Mouse (Mus musculus): ENCODE results near the gene Bcas3.

The Bcas3 gene

GRCm38 (mm10) chr11:85529531-85530285, 176.7 kb downstream of the Bcas3 start:
- DNase-seq (ENCODE audit: low spot score in 2 of 2), result no peak

- DNase-seq (ENCODE audit: low spot score in 2 of 2), result no peak
Observed at GRCm38 (mm10) chr11:85540989-85541388, 188.0 kb downstream of the Bcas3 start.

- no peak for DNase-seq (ENCODE audit: low spot score in 2 of 2)
Observed at GRCm38 (mm10) chr11:85543311-85543710, 190.3 kb downstream of the Bcas3 start.

- no peak for DNase-seq (ENCODE audit: low spot score in 2 of 2)
Observed at GRCm38 (mm10) chr11:85545602-85546001, 192.6 kb downstream of the Bcas3 start.

- no peak for DNase-seq (ENCODE audit: low spot score in 2 of 2)
Observed at GRCm38 (mm10) chr11:85547966-85548365, 195.0 kb downstream of the Bcas3 start.

GRCm38 (mm10) chr11:85549651-85550050, 196.7 kb downstream of the Bcas3 start:
- DNase-seq (ENCODE audit: low spot score in 2 of 2), result no peak

- DNase-seq (ENCODE audit: low spot score in 2 of 2), result no peak
Observed at GRCm38 (mm10) chr11:85555066-85555465, 202.1 kb downstream of the Bcas3 start.

- no peak for DNase-seq (ENCODE audit: low spot score in 2 of 2)
Observed at GRCm38 (mm10) chr11:85555721-85556120, 202.8 kb downstream of the Bcas3 start.

GRCm38 (mm10) chr11:85565068-85565467, 212.1 kb downstream of the Bcas3 start:
- DNase-seq (ENCODE audit: low spot score in 2 of 2), result no peak

GRCm38 (mm10) chr11:85571040-85571439, 218.1 kb downstream of the Bcas3 start:
- no peak for DNase-seq (ENCODE audit: low spot score in 2 of 2)

- no peak for DNase-seq (ENCODE audit: low spot score in 2 of 2)
Observed at GRCm38 (mm10) chr11:85571936-85572335, 219.0 kb downstream of the Bcas3 start.

GRCm38 (mm10) chr11:85572590-85572989, 219.6 kb downstream of the Bcas3 start:
- no peak for DNase-seq (ENCODE audit: low spot score in 2 of 2)

- no peak for DNase-seq (ENCODE audit: low spot score in 2 of 2)
Observed at GRCm38 (mm10) chr11:85574496-85574895, 221.5 kb downstream of the Bcas3 start.

- no peak for DNase-seq (ENCODE audit: low spot score in 2 of 2)
Observed at GRCm38 (mm10) chr11:85577816-85578645, 225.1 kb downstream of the Bcas3 start.

- no peak for DNase-seq (ENCODE audit: low spot score in 2 of 2)
Observed at GRCm38 (mm10) chr11:85584086-85584485, 231.1 kb downstream of the Bcas3 start.

- no peak for DNase-seq (ENCODE audit: low spot score in 2 of 2)
Observed at GRCm38 (mm10) chr11:85593636-85594035, 240.7 kb downstream of the Bcas3 start.

- DNase-seq (ENCODE audit: low spot score in 2 of 2), result no peak
Observed at GRCm38 (mm10) chr11:85599251-85599650, 246.3 kb downstream of the Bcas3 start.

GRCm38 (mm10) chr11:85603546-85604322, 250.8 kb downstream of the Bcas3 start:
- DNase-seq (ENCODE audit: low spot score in 2 of 2), result no peak

GRCm38 (mm10) chr11:85609303-85609940, 256.5 kb downstream of the Bcas3 start:
- DNase-seq (ENCODE audit: low spot score in 2 of 2), result peak in 1 of 2 experiments; percentile 4

- DNase-seq (ENCODE audit: low spot score in 2 of 2), result no peak
Observed at GRCm38 (mm10) chr11:85613035-85613434, 260.1 kb downstream of the Bcas3 start.

- no peak for DNase-seq (ENCODE audit: low spot score in 2 of 2)
Observed at GRCm38 (mm10) chr11:85613586-85613985, 260.6 kb downstream of the Bcas3 start.

- no peak for DNase-seq (ENCODE audit: low spot score in 2 of 2)
Observed at GRCm38 (mm10) chr11:85614431-85614830, 261.5 kb downstream of the Bcas3 start.
